Mouse (Mus musculus) cerebellum, postnatal 25 days (tissue): ENCODE measurements around the gene Fgf5.
A peak's percentile ranks its signal among the peaks of the same experiment; 100 is the strongest.

ENCODE experiments used
- DNase-seq, 2 experiments: peaks; one replicate each; pipeline ENCODE4 v3.0.0; 2021; ENCODE audit warnings: mixed read lengths in 2 of 2

The Fgf5 gene

GRCm38 (mm10) chr5:98253838-98254821, at the start of gene Fgf5:
TSS of gene Fgf5 (plus strand) at chr5:98254184.
- peak; percentile 58 to 64 for DNase-seq

- DNase-seq: no peak
Observed at GRCm38 (mm10) chr5:98212501-98212900, 41.5 kb upstream of the Fgf5 start.

DNA sequence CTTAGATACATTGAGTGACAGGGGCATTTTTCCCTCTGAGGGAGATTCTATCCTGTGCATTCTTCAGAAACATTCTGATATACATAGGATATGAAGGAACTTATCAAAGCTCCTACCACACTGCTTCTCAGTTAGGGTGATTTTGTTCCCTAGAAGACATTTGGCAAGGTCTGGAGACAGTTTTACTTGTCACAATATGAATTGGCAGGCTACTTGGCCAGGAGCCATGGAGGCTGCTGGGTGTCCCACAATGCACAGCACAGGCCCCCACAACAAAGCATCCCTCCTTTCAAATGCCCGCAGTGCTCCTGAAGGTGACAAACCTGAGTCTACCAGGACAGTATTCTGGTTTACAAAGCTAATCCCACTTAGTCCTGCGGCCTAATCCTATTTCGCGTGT, 32.0 kb upstream of the Fgf5 start:
- DNase-seq: peak; percentile 25 to 59

DNA sequence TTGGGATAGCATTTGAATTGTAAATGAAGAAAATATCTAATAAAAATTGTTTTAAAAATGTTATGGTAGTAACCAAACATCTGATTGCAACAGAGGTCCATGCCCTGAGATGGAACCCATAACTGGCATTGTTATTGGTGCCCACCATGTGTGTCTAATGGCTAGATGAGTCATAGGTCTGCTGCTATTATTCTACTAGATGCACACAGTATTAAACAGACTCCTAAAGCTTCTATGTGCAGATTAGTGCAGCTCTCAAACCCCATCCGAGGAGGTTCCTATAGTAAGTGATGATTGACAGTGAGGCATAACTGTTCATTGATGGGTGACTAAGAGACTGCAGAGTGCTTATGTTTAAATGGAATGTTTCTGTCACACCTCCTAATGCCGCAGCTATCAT, 27.3 kb upstream of the Fgf5 start:
- DNase-seq: no peak

DNA sequence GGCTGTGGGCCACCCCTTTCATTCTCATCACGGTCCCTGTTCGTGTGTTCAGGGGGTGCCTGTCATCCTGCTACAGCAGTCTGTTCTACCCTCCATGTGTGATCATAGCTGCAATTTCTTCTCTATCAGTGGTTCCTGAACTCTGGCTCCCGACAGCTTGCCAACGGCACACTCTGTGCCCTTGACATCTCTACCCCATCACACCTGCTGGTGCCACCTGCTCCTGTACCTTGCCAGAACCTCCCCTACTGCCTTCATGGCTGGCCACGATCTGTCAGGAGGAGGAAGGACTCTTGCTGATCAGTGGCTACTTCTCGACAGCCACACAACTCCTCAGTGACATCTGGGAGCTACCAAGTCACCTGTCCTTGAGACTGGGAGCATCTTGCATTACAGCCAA, 24.5 kb upstream of the Fgf5 start:
- peak; percentile 77 to 81 for DNase-seq

- no peak for DNase-seq
Observed at GRCm38 (mm10) chr5:98238466-98238865, 15.5 kb upstream of the Fgf5 start.

DNA sequence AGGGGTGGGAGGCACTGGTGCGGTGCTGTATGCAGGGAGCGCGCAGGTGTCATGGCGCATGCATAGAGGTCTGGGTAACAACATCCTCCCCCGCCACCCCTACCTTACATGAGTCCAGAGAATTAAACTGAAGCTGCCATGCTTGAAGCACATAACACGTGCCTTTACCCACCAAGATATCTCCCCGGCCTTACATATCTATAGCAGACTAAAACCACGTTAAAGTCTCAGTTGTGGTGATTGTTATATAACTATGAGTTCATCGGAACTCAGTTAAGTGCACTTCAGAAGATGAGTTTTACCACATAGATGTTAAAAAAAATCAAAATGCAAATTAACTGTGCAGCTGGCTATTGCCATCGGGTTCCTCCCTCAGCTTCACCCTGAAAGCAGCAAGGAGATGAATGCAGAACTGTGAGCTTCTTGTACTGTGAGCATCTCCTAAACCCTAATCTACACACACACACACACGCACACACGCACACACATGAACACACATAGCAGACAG, 12.6 kb upstream of the Fgf5 start:
- DNase-seq: no peak

DNA sequence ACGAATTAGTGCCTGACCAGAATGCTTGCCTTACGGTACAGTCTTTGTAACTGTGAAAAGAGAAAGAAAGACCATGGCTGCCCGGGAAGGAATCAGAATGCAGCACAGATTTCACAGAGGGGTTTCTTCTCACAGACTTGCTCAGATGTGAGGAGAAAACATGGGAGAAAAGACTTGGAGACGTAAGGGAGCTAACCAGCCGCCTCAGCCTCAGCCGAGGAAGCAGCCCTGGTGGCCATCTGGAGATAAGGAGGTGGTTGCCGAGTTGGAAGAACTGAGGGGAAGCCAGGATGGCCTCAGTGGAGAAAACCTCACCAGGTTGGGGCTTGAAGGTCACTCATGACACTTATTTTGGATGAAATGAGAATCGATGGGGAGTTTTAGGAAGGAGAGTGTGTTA, 8.7 kb upstream of the Fgf5 start:
- DNase-seq: no peak

- no peak for DNase-seq
Observed at GRCm38 (mm10) chr5:98245976-98246375, 8.0 kb upstream of the Fgf5 start.

DNA sequence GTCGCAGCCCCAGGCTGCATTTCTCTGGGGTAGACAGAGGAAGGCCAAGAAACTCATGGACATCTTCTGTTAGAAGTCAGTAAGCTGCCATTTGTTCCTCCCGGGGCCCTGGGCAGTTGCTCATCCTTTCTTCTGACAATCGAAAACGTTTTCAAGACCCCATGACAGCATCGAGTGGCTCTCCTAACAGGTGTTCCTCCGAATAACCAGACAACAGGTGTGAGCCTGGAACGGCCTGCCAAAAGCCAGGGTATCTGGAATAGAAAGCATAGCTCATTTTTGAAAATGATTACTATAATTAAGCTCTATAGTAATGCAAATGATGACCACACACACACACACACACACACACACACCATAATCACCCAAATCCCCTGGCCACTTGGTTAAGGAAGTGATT, 7.2 kb upstream of the Fgf5 start:
- DNase-seq: no peak

DNA sequence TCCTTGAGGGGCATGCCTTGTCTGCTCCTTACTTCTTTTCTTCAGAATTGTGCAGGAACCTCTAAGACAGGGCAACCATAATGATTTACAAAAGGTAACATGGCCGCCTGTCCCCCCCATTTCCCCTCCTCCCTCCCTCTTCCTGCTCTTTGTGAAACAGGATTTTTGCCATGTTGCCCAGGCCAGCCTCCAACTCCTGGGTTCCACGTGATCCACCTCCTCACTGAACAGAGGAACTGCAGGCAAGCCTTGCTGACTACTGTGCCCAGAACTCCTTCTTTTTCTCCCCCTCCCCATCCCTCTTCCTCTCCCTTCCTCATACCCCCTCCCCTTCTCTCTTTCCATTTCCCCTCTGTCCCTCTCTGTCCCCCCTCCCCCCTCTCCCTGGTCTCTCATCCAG, 6.5 kb upstream of the Fgf5 start:
- DNase-seq: no peak

DNA sequence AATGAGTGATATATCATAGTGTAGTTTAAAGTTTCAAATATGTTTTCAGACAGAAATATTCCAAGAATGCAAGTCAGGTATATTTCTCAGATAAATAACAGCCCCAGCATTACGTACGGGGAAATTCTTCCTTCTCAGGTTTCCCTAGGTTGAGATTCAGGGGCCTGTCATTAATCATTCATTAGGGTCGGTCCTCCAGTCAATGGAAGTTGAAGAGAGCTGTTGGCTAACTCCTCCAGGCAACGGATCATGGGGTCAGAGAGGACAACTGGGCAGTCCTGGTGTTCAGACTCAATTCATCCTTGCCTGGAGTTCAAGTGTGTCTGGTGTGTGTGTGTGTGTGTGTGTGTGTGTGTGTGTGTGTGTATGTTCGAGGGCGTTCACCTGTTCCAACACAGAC, 837 bp upstream of the Fgf5 start:
- DNase-seq: no peak

- peak in 1 of 2 experiments; percentile 10 for DNase-seq
Observed at GRCm38 (mm10) chr5:98255176-98255575, 1.2 kb downstream of the Fgf5 start.

- peak; percentile 55 to 56 for DNase-seq
Observed at GRCm38 (mm10) chr5:98255760-98256490, 1.9 kb downstream of the Fgf5 start.

DNA sequence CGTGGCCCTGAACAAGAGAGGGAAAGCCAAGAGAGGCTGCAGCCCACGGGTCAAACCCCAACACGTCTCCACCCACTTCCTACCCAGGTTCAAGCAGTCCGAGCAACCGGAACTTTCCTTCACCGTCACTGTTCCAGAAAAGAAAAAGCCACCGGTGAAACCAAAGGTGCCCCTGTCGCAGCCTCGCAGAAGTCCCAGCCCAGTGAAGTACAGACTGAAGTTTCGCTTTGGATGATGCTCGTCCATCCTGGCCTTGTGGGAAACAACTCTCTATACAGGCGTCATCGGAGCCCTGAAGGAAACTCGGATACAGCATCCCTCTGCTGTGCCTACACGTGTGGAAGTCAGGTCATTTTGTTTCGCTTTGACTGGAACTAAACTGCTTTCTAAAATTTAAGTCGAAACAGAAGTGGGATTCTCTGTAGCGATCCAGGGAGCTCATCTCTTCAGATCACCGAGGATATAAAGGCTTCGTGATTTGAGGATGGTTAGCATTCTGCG, 21.4 kb downstream of the Fgf5 start:
- no peak for DNase-seq

- no peak for DNase-seq
Observed at GRCm38 (mm10) chr5:98281993-98282392, 28.0 kb downstream of the Fgf5 start.

DNA sequence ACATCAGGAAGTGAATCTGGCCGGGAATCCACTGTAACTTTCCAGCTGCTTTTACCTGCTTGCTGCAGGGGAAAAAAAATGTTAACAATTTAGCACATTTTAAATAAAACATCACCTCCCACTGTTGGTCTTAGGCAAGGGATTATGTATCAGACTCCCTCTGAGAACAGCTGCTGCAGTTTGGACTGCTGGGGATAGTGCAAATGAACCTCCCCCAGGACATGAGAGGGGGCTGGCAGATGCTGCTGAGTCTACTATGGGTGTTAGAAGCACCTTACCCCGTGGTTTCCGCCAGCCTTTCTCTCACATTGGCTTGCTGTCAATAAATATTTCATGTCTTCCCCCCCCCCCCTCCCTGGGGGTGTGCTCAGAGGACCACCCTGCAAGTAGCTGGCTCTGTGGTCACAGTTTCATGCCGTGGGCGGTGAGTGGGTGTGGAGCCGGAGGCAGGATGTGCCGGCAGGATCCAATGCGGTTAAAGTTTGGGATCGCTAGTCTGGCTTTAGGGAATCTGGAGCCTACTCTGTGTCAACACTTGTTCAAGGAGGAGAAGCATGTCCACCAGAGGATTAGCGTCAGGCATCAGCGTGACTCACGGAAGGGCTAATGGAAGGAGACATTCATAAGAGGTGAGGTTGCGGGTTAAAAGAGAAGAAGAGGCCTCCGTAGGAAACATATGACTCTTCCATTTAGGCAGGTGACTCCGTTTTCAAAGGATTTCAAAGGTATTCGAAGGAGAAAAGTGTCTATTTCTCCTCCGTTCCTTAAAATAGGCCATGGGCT, 29.9 kb downstream of the Fgf5 start:
- DNase-seq: no peak

DNA sequence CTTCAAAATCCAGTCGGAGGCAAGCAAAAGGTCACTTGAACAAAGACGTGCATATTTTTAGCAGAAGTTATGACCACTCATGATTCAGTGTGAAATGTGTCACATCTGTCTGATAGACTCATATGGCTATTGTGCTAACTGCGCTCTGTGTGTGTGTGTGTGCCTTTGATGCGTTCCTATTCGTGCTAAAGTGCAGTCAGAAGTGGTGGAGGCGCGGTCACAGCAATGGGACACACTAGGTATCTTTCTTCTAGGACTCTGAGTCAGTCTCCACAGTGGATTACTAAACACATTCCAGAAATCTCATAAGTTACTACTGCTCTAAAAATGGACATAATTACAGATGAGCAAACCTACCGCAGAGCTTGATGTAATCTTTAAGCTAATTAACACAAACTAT, 36.7 kb downstream of the Fgf5 start:
- DNase-seq: no peak

DNA sequence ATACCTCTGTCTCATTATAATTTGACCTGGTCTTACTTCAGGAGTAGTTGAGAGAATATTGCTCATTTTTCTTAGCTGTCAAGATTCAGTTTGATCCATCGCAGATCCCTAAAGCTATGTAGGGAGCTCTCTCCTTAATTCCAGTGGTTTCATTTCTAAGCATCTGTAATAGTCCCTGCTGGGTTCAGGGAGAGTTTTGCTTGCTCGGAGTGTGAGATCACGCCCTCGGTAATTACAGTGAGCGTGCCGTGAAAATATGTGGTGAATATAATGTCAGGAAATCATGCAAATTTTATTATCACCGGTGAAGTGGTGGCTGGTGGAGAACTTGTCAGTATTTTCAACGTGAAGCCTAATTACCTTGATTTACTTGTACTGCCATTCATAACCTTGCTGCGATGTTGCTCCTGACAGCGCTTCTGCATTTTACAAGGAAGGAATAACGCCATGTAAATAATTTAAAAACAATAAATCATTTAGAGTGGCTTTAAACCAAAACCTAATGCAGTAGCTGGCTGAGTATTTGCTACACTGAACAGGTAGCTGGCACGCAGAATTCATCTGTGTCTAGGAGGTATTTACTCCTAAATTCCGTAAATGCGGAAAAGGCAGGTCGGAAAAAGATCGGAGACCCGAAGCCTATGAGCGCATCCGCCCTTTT, 38.5 kb downstream of the Fgf5 start:
- no peak for DNase-seq

DNA sequence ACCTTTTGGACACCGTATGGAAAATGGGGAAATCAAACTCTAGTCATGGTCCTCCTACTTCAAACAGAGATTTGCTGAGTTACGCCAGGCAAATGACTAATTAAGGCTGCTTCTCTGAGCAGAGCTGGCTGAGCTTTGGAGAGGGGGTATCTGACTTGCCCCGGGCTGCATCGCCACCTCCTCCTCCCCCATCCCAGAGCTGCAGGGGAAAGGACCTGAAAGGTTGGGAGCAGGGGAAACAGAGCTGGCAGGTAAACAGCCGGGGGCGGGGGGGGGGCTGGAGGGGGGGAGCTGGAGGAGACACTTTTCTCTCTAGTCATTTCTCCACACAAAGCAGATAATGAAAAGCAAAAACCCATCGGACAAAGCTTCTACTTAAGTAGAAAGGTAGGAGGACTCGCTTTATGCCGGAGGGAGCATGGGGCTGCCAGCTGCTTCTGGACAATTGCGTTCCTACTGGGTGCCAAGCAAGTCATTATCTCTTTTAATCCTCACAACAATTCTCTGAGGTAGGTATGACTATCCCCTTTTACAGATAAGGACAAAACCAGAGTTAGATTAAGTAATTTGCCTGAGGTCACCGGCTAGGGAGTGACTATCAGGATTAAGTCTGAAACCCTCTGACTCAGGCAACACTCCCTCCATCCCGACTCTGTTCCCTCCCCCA, 39.2 kb downstream of the Fgf5 start:
- DNase-seq: no peak

GRCm38 (mm10) chr5:98300079-98300478, 46.1 kb downstream of the Fgf5 start:
- DNase-seq: no peak

GRCm38 (mm10) chr5:98305673-98306072, 51.7 kb downstream of the Fgf5 start:
- no peak for DNase-seq
